In genomic region chr17:72362811-72363496, GRCm38 (mm10) we compare ENCODE assay signal across 19 mouse cellular contexts.
DNase-seq lines count a peak whose midpoint lies in the region; ATAC-seq and TF ChIP-seq lines count a peak whose summit lies in the region.
"Had no signal": no experiment of that assay in that cellular context is flagged by ENCODE, and none has a peak within 500 bp of the region (broad histone marks: within the 10 kb centered on the region; RNA-seq: fewer than 3 reads in every experiment).

No protein-coding gene starts in this region.

- no peak overlapping the region for H3K9ac ChIP-seq in forebrain, embryonic 15.5 days (replicated peaks)
- H3K9ac ChIP-seq in hindbrain, postnatal 0 days (replicated peaks; ENCODE audit: low read length): no peak overlapping the region
- H3K9ac ChIP-seq in hindbrain, embryonic 11.5 days (ENCODE audit: low read depth, low read length): no peak overlapping the region
- no peak overlapping the region for H3K9ac ChIP-seq in CH12.LX (ENCODE audit: insufficient read depth, low read depth)
- H3K9ac ChIP-seq: heart, embryonic 13.5 days; hindbrain, embryonic 13.5 days had no signal

- no peak for TF ChIP-seq POLR2A in CH12.LX (IDR thresholded peaks at IDR 0.05; ENCODE audit: low read depth, low read length)

- H3K27me3 ChIP-seq in forebrain, embryonic 15.5 days: no peaks in the 10 kb centered on the region
- H3K27me3 ChIP-seq in forebrain, embryonic 10.5 days (ENCODE audit: poor library complexity, severe bottlenecking): no peaks in the 10 kb centered on the region
- no peaks in the 10 kb centered on the region for H3K27me3 ChIP-seq in hindbrain, postnatal 0 days (ENCODE audit: insufficient read depth, low read length)
- no peaks in the 10 kb centered on the region for H3K27me3 ChIP-seq in hindbrain, embryonic 11.5 days (ENCODE audit: control insufficient read depth, insufficient read depth, low read length)
- H3K27me3 ChIP-seq in CH12.LX (replicated peaks): no peaks in the 10 kb centered on the region
- H3K27me3 ChIP-seq: heart, embryonic 13.5 days; hindbrain, embryonic 13.5 days had no signal

- no peak; the same call in 1 of the 2 replicates for TF ChIP-seq RAD21 in CH12.LX (IDR thresholded peaks at IDR 0.05; ENCODE audit: low read depth, low read length)

- in situ Hi-C loops in CH12.LX (cut with MboI; ENCODE audit: low pct_ligation_motif_present, low pct_unique_long_range_greater_than_20kb, low sequenced_read_pairs): no loop called here

- dilution Hi-C loops in CH12.LX (cut with MboI; ENCODE audit: extremely low pct_ligation_motif_present, extremely low pct_unique_long_range_greater_than_20kb, low sequenced_read_pairs): no loop called here

- no peak for TF ChIP-seq CTCF in hindbrain, postnatal 0 days (IDR thresholded peaks at IDR 0.05; ENCODE audit: low read depth)
- no peak for TF ChIP-seq CTCF in CH12.LX (conservative IDR thresholded peaks at IDR 0.05 in 1 of 2, IDR thresholded peaks at IDR 0.05 in 1 of 2; ENCODE audit: low read depth in 2 of 2, low read length in 2 of 2)

- peak; percentile 43; the same call in 1 of the 2 replicates for ATAC-seq in forebrain, embryonic 15.5 days (replicated peaks)
- ATAC-seq in hindbrain, postnatal 0 days: no peak
- ATAC-seq in hindbrain, embryonic 11.5 days (ENCODE audit: low FRiP score): no peak
- ATAC-seq: intestine, postnatal 0 days had no signal

- no peaks in the 10 kb centered on the region for H3K79me2 ChIP-seq in CH12.LX (replicated peaks; ENCODE audit: control insufficient read depth, extremely low read depth, insufficient read depth, poor library complexity, severe bottlenecking)

- no peaks in the 10 kb centered on the region for H3K36me3 ChIP-seq in forebrain, embryonic 15.5 days
- no peaks in the 10 kb centered on the region for H3K36me3 ChIP-seq in forebrain, embryonic 10.5 days (replicated peaks)
- no peaks in the 10 kb centered on the region for H3K36me3 ChIP-seq in hindbrain, postnatal 0 days (ENCODE audit: insufficient read depth, low read length)
- no peaks in the 10 kb centered on the region for H3K36me3 ChIP-seq in hindbrain, embryonic 11.5 days (ENCODE audit: control insufficient read depth, insufficient read depth, low read length)
- H3K36me3 ChIP-seq in CH12.LX (replicated peaks in 1 of 2; ENCODE audit: control insufficient read depth in 1 of 2, insufficient read depth in 1 of 2, low read length in 1 of 2): no peaks in the 10 kb centered on the region
- H3K36me3 ChIP-seq: embryonic facial prominence, embryonic 10.5 days; G1E; heart, embryonic 13.5 days; hindbrain, embryonic 13.5 days had no signal

- WGBS in forebrain, embryonic 15.5 days: 67% methylated on average over 10 of the region's 10 CpGs
- 91% methylated on average over 10 of the region's 10 CpGs for WGBS in forebrain, embryonic 10.5 days
- WGBS in hindbrain, postnatal 0 days: 67% methylated on average over 10 of the region's 10 CpGs
- 92% methylated on average over 10 of the region's 10 CpGs for WGBS in hindbrain, embryonic 11.5 days

- no peak overlapping the region for H3K4me2 ChIP-seq in forebrain, embryonic 15.5 days (replicated peaks)
- no peak overlapping the region for H3K4me2 ChIP-seq in hindbrain, postnatal 0 days (ENCODE audit: low read depth, low read length)
- no peak overlapping the region for H3K4me2 ChIP-seq in hindbrain, embryonic 11.5 days (replicated peaks; ENCODE audit: low read depth, low read length)
- peak overlapping the region; percentile 51; the same call in 1 of the 2 replicates for H3K4me2 ChIP-seq in CH12.LX (ENCODE audit: insufficient read depth, low read depth, poor library complexity, severe bottlenecking)
- H3K4me2 ChIP-seq: heart, embryonic 13.5 days; hindbrain, embryonic 13.5 days had no signal

- no peaks in the 10 kb centered on the region for H3K4me1 ChIP-seq in forebrain, embryonic 15.5 days
- no peaks in the 10 kb centered on the region for H3K4me1 ChIP-seq in forebrain, embryonic 10.5 days
- no peaks in the 10 kb centered on the region for H3K4me1 ChIP-seq in hindbrain, postnatal 0 days (ENCODE audit: insufficient read depth, low read length)
- no peaks in the 10 kb centered on the region for H3K4me1 ChIP-seq in hindbrain, embryonic 11.5 days (replicated peaks; ENCODE audit: control insufficient read depth, insufficient read depth, low read length)
- peaks cover 28 to 60% of the 10 kb centered on the region in 2 experiments for H3K4me1 ChIP-seq in CH12.LX (ENCODE audit: control insufficient read depth in 1 of 2, insufficient read depth in 2 of 2)
- H3K4me1 ChIP-seq: embryonic facial prominence, embryonic 10.5 days; heart, embryonic 13.5 days; hindbrain, embryonic 13.5 days had no signal

- H3K27ac ChIP-seq in forebrain, embryonic 15.5 days (replicated peaks): no peak overlapping the region
- H3K27ac ChIP-seq in forebrain, embryonic 10.5 days: no peak overlapping the region
- H3K27ac ChIP-seq in hindbrain, postnatal 0 days: no peak overlapping the region
- no peak overlapping the region for H3K27ac ChIP-seq in hindbrain, embryonic 11.5 days (ENCODE audit: low read depth, low read length)
- H3K27ac ChIP-seq in CH12.LX (ENCODE audit: insufficient read depth, low read depth): no peak overlapping the region
- H3K27ac ChIP-seq: embryonic facial prominence, embryonic 10.5 days; heart, embryonic 13.5 days; hindbrain, embryonic 13.5 days had no signal

- no peak for DNase-seq in forebrain, embryonic 10.5 days (ENCODE audit: extremely low spot score, low spot score)
- peak; percentile 46 for DNase-seq in hindbrain, postnatal 0 days (ENCODE audit: low spot score)
- no peak for DNase-seq in hindbrain, embryonic 11.5 days (ENCODE audit: low spot score)
- peak; percentile 76 for DNase-seq in CH12.LX (ENCODE audit: extremely low read depth)
- peak; percentile 24 for DNase-seq in brain, adult 2 months (ENCODE audit: low read depth, low spot score)
- DNase-seq in gastrocnemius, postnatal 10 days: no peak
- DNase-seq in urinary bladder, postnatal 14 days (ENCODE audit: low spot score): no peak
- DNase-seq: adrenal gland, postnatal 10 days; cerebellum, adult 2 months; gastrocnemius, postnatal 36 days; heart, adult 11 months; heart, postnatal 36 days; kidney, adult 8-10 months had no signal

- no peak overlapping the region for H3K4me3 ChIP-seq in forebrain, embryonic 15.5 days
- no peak overlapping the region for H3K4me3 ChIP-seq in forebrain, embryonic 10.5 days
- no peak overlapping the region for H3K4me3 ChIP-seq in hindbrain, postnatal 0 days (ENCODE audit: low read length)
- no peak overlapping the region for H3K4me3 ChIP-seq in hindbrain, embryonic 11.5 days (ENCODE audit: low read depth, low read length)
- no peak overlapping the region for H3K4me3 ChIP-seq in CH12.LX (replicated peaks in 1 of 3; ENCODE audit: low read depth in 2 of 3, low read length in 2 of 3, poor library complexity in 1 of 3)
- H3K4me3 ChIP-seq: embryonic facial prominence, embryonic 10.5 days; heart, embryonic 13.5 days; hindbrain, embryonic 13.5 days had no signal

- H3K9me3 ChIP-seq in forebrain, embryonic 15.5 days: no peaks in the 10 kb centered on the region
- H3K9me3 ChIP-seq in forebrain, embryonic 10.5 days: no peaks in the 10 kb centered on the region
- H3K9me3 ChIP-seq in hindbrain, postnatal 0 days (ENCODE audit: low read length): no peaks in the 10 kb centered on the region
- no peaks in the 10 kb centered on the region for H3K9me3 ChIP-seq in hindbrain, embryonic 11.5 days (ENCODE audit: control insufficient read depth, low read length)
- peaks cover under 1% of the 10 kb centered on the region for H3K9me3 ChIP-seq in CH12.LX (replicated peaks; ENCODE audit: low read length)
- H3K9me3 ChIP-seq: heart, embryonic 13.5 days; hindbrain, embryonic 13.5 days had no signal

- TF ChIP-seq EP300 in CH12.LX (IDR thresholded peaks at IDR 0.05; ENCODE audit: low read length): peak; percentile 46; the same call in 1 of the 2 replicates

TF ChIP-seq in CH12.LX, 34 proteins besides CTCF, POLR2A, EP300 and RAD21:
- TF ChIP-seq ZKSCAN1 (IDR thresholded peaks at IDR 0.05; ENCODE audit: borderline replicate concordance, low read depth, low read length) (no peak), IRF4 (IDR thresholded peaks at IDR 0.05; ENCODE audit: low read depth, low read length) (peak; percentile 65; the same call in 1 of the 2 replicates), BHLHE40 (IDR thresholded peaks at IDR 0.05; ENCODE audit: low read depth, low read length) (peak; percentile 24; the same call in 1 of the 2 replicates), TCF12 (IDR thresholded peaks at IDR 0.05; ENCODE audit: low read depth, low read length) (peak; percentile 64; the same call in 1 of the 2 replicates), MXI1 (IDR thresholded peaks at IDR 0.05; ENCODE audit: low read depth, low read length) (peak; percentile 67), ETS1 (conservative IDR thresholded peaks at IDR 0.05; ENCODE audit: low read depth, low read length) (peak; percentile 63), KAT2A (IDR thresholded peaks at IDR 0.05; ENCODE audit: insufficient replicate concordance, low read length) (no peak), MEF2A (IDR thresholded peaks at IDR 0.05; ENCODE audit: borderline replicate concordance, low read depth, low read length) (peak; percentile 66; the same call in 1 of the 2 replicates)

Comparison
In these comparisons a context has a peak if more than half of its experiments do, and no peak if none do; other contexts are left out.
1. DNase-seq: peak in hindbrain, postnatal 0 days (single experiment), CH12.LX (single experiment) and brain, adult 2 months (single experiment); none in forebrain, embryonic 10.5 days (single experiment), hindbrain, embryonic 11.5 days (single experiment), gastrocnemius, postnatal 10 days (single experiment) and urinary bladder, postnatal 14 days (single experiment).